Mouse (Mus musculus): ENCODE measurements around the gene Prss56. TPM values are rescaled to one million over a fixed set of nuclear protein-coding genes. Genes with fewer than 3 reads are reported as not detected.

Gene Prss56
- total and polyA plus RNA-seq, 2 experiments from 2014 or later, result not detected

DNA sequence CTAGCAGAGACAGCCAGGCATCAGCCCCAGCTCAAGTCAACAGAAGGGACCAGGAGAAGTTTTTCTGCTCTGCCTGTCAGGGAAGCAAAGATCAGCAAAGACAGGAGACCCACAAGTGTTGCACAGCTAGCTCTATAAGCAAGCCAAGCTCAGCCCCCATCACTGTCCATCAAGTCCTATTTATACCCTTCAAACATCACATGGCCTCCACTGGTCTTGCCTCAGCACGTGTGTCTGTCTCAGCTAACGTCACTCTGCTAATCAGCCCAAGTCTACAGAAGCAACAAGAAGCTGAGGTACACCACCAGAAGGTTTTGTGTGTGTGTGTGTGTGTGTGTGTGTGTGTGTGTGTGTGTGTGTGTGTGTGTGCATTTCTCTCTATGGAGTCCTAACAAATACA lies 17.7 kb downstream of the Prss56 start:
- WGBS, result 76% methylated on average over 2 of the region's 2 CpGs
- ATAC-seq (ENCODE audit: low FRiP score), result no peak
- 0 out of 2 replicates have a peak, but pooled peaks cover under 1% of the 10 kb centered on the region for H3K27me3 ChIP-seq (ENCODE audit: insufficient read depth, low read length)

DNA sequence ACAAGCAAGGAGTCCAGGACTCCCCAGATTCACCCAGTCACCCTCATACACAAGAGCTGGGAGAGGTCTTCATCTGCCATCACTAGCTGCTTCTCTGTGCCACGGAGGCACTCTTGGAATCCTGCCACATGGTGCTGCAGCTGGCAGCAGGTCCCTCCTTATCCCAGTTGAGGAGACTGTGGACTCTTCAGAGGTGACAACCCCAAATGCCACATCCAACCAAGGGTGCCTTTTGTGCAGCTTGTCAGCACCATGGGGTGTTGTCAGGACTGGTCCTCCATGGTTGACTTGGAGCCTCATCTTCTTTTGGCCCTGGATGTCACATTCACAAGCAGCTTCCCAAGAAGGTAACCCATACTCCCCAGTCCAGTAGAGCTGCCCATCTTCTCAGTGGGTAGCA lies 18.7 kb downstream of the Prss56 start:
- WGBS, result 50% methylated on average over 1 of the region's 1 CpGs
- H3K4me2 ChIP-seq (ENCODE audit: low read depth, low read length, poor library complexity, severe bottlenecking), result no peak overlapping the region
- no peaks in the 10 kb centered on the region for H3K9me3 ChIP-seq (ENCODE audit: low read length)
- H3K9ac ChIP-seq (replicated peaks; ENCODE audit: low read length, poor library complexity, severe bottlenecking), result no peak overlapping the region
- H3K27me3 ChIP-seq (ENCODE audit: insufficient read depth, low read length), result peaks cover 7% of the 10 kb centered on the region
- no peaks in the 10 kb centered on the region for H3K4me1 ChIP-seq (ENCODE audit: insufficient read depth, low read length)
- ATAC-seq (ENCODE audit: low FRiP score) (no peak), DNase-seq (ENCODE audit: low spot score) (no peak)
- no peak overlapping the region for H3K4me3 ChIP-seq (ENCODE audit: low read depth, low read length)
- H3K36me3 ChIP-seq (ENCODE audit: insufficient read depth, low read length), result no peaks in the 10 kb centered on the region
- TF ChIP-seq CTCF (IDR thresholded peaks at IDR 0.05), result no peak
- H3K27ac ChIP-seq (ENCODE audit: low read depth, low read length), result no peak overlapping the region

More for the DNA sequence above, 17.7 kb downstream of the Prss56 start:
- Histone ChIP-seq H3K9ac (replicated peaks; ENCODE audit: low read length, poor library complexity, severe bottlenecking) (no peak overlapping the region), H3K4me3 (ENCODE audit: low read depth, low read length) (no peak overlapping the region), H3K27ac (ENCODE audit: low read depth, low read length) (no peak overlapping the region), H3K4me2 (ENCODE audit: low read depth, low read length, poor library complexity, severe bottlenecking) (no peak overlapping the region), H3K9me3 (ENCODE audit: low read length) (no peaks in the 10 kb centered on the region), H3K4me1 (ENCODE audit: insufficient read depth, low read length) (no peaks in the 10 kb centered on the region), H3K36me3 (ENCODE audit: insufficient read depth, low read length) (no peaks in the 10 kb centered on the region)
- no peak for TF ChIP-seq CTCF (IDR thresholded peaks at IDR 0.05)
- no peak for DNase-seq (ENCODE audit: low spot score)

DNA sequence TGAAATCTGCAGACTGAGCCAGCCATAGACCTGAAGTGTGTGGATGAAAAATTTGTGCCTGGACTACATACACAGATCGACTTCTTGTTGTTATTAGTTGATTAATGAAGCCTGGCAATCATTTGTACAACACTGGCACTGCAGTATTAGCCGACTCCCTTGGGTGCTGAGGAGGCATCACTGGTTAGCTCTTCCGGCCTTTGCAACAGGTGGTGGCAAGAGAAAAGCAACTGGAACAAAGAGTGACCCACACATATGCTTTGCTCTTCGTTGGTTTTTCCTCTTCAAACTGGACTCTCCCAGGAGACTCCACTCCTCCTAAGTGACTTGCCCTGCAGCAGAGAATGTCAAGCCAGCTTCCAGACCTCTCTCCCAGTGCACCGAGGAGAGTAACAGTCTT lies 20.7 kb downstream of the Prss56 start:
- TF ChIP-seq CTCF (IDR thresholded peaks at IDR 0.05), result no peak
- Histone ChIP-seq H3K4me3 (ENCODE audit: low read depth, low read length) (no peak overlapping the region), H3K9me3 (ENCODE audit: low read length) (no peaks in the 10 kb centered on the region), H3K4me2 (ENCODE audit: low read depth, low read length, poor library complexity, severe bottlenecking) (no peak overlapping the region), H3K9ac (replicated peaks; ENCODE audit: low read length, poor library complexity, severe bottlenecking) (no peak overlapping the region), H3K27ac (ENCODE audit: low read depth, low read length) (no peak overlapping the region), H3K27me3 (ENCODE audit: insufficient read depth, low read length) (peaks cover 14% of the 10 kb centered on the region), H3K4me1 (ENCODE audit: insufficient read depth, low read length) (no peaks in the 10 kb centered on the region), H3K36me3 (ENCODE audit: insufficient read depth, low read length) (no peaks in the 10 kb centered on the region)
- ATAC-seq (ENCODE audit: low FRiP score) (no peak), DNase-seq (ENCODE audit: low spot score) (no peak)
- WGBS, result 86% methylated on average over 5 of the region's 5 CpGs

DNA sequence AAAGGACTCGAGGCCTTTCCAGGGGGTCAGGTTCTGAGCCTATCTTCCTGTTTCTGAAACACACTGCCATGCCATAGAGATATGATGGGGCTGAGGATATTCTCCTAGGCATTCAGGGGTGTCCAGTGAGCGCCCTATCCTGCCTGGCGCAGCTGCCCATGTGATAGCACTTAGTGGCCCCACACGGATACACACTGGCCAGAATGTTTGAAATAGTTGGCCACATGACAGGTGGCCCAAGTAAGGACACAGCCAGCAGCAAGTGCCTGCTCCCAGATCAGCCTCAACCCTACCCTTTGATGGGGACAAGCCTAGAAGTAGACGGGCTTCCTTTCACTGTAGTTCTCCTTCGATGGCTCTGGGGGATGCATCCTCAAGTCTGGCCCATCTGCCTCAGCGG lies 21.4 kb downstream of the Prss56 start, which contains the start of gene Chrng:
TSS of gene Chrng (plus strand) at position 193 of the 400 bp plus-strand sequence.
- Histone ChIP-seq H3K27me3 (ENCODE audit: insufficient read depth, low read length) (peaks cover 14% of the 10 kb centered on the region), H3K27ac (ENCODE audit: low read depth, low read length) (no peak within 1 kb of the TSS), H3K4me2 (ENCODE audit: low read depth, low read length, poor library complexity, severe bottlenecking) (no peak within 1 kb of the TSS), H3K9me3 (ENCODE audit: low read length) (no peaks in the 10 kb centered on the region), H3K4me3 (ENCODE audit: low read depth, low read length) (no peak within 1 kb of the TSS), H3K4me1 (ENCODE audit: insufficient read depth, low read length) (no peaks in the 10 kb centered on the region), H3K9ac (replicated peaks; ENCODE audit: low read length, poor library complexity, severe bottlenecking) (no peak within 1 kb of the TSS), H3K36me3 (ENCODE audit: insufficient read depth, low read length) (no peaks in the 10 kb centered on the region)
- ATAC-seq (ENCODE audit: low FRiP score) (no peak), DNase-seq (ENCODE audit: low spot score) (no peak)
- WGBS, result 89% methylated on average over 7 of the region's 7 CpGs
- no peak for TF ChIP-seq CTCF (IDR thresholded peaks at IDR 0.05)

DNA sequence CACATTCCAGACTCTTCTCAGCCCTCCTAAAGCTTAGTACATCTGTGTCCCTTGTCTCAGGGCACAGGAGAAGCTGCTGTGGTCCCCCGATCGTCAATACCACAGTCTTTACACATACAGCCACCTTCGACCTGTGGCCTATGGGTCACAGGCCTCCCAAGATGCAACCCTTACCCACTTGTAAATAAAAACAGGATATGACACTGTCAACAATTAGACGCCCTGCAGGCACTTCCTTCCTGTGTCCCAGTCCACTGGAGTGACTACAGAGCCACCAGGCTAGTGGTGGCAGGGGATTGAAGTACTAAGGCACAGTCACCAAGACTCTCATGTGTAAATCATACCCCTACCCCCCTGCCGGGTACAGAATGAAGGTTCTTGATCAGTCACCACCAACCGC lies 21.9 kb downstream of the Prss56 start:
- no peak overlapping the region for H3K9ac ChIP-seq (replicated peaks; ENCODE audit: low read length, poor library complexity, severe bottlenecking)
- no peak for TF ChIP-seq CTCF (IDR thresholded peaks at IDR 0.05)
- no peaks in the 10 kb centered on the region for H3K9me3 ChIP-seq (ENCODE audit: low read length)
- H3K36me3 ChIP-seq (ENCODE audit: insufficient read depth, low read length), result no peaks in the 10 kb centered on the region
- WGBS, result 69% methylated on average over 6 of the region's 6 CpGs
- H3K27ac ChIP-seq (ENCODE audit: low read depth, low read length), result no peak overlapping the region
- ATAC-seq (ENCODE audit: low FRiP score) (no peak), DNase-seq (ENCODE audit: low spot score) (no peak)
- peaks cover 14% of the 10 kb centered on the region for H3K27me3 ChIP-seq (ENCODE audit: insufficient read depth, low read length)
- H3K4me2 ChIP-seq (ENCODE audit: low read depth, low read length, poor library complexity, severe bottlenecking), result no peak overlapping the region
- no peak overlapping the region for H3K4me3 ChIP-seq (ENCODE audit: low read depth, low read length)
- H3K4me1 ChIP-seq (ENCODE audit: insufficient read depth, low read length), result no peaks in the 10 kb centered on the region

DNA sequence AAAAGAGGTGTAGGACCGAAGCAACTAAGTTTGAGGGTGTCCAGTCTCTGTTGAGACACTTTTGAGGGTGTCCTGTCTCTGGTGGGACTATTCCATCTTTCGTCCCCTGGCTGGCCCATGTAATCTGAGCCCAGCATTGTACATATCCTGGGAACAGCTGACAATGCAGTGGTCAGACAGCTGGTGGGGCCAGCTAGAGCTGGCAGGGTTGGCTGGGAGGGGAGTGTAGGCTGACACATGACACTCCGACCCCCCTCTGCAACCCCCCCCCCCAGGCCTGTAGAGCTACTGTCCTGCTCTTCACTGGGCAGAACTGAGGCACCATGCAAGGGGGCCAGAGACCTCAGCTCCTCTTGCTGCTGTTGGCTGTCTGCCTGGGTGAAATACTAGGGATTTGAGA lies 22.4 kb downstream of the Prss56 start:
- Histone ChIP-seq H3K9me3 (ENCODE audit: low read length) (no peaks in the 10 kb centered on the region), H3K4me2 (ENCODE audit: low read depth, low read length, poor library complexity, severe bottlenecking) (no peak overlapping the region), H3K27me3 (ENCODE audit: insufficient read depth, low read length) (peaks cover 14% of the 10 kb centered on the region), H3K27ac (ENCODE audit: low read depth, low read length) (no peak overlapping the region), H3K4me3 (ENCODE audit: low read depth, low read length) (no peak overlapping the region), H3K9ac (replicated peaks; ENCODE audit: low read length, poor library complexity, severe bottlenecking) (no peak overlapping the region), H3K4me1 (ENCODE audit: insufficient read depth, low read length) (no peaks in the 10 kb centered on the region), H3K36me3 (ENCODE audit: insufficient read depth, low read length) (no peaks in the 10 kb centered on the region)
- 42% methylated on average over 3 of the region's 3 CpGs for WGBS
- no peak for TF ChIP-seq CTCF (IDR thresholded peaks at IDR 0.05)
- no peak for ATAC-seq (ENCODE audit: low FRiP score)
- no peak for DNase-seq (ENCODE audit: low spot score)

All from midbrain, postnatal 0 days (tissue).